In genomic region chr12:116202176-116202981, GRCm38 (mm10) we compare ENCODE assay signal across 8 mouse cellular contexts.
A peak's percentile ranks its signal among the peaks of the same experiment; 100 is the strongest.
DNase-seq lines count a peak whose midpoint lies in the region; ATAC-seq lines count a peak whose summit lies in the region.

No protein-coding gene starts in this region.

- H3K4me3 ChIP-seq in kidney, embryonic 16.5 days (ENCODE audit: low read length): no peak overlapping the region
- no peak overlapping the region for H3K4me3 ChIP-seq in liver, embryonic 11.5 days (ENCODE audit: low read depth, low read length)
- H3K4me3 ChIP-seq in neural tube, embryonic 11.5 days (ENCODE audit: low read depth, low read length): no peak overlapping the region

- peak; percentile 38 to 78 for DNase-seq in adrenal gland, adult (ENCODE audit: inconsistent age in 2 of 2, low spot score in 1 of 2)
- peak; percentile 84 for DNase-seq in embryo, embryonic 10 days (ENCODE audit: low spot score)
- DNase-seq in gastrocnemius, postnatal 14 days: peak; percentile 62
- DNase-seq in liver, embryonic 11.5 days (ENCODE audit: low spot score): peak; percentile 38
- DNase-seq in neural tube, embryonic 11.5 days (ENCODE audit: low spot score): peak; percentile 60
- DNase-seq in testis, postnatal 10 days (ENCODE audit: low spot score): peak; percentile 75

- H3K36me3 ChIP-seq in kidney, embryonic 16.5 days (ENCODE audit: insufficient read depth, low read length): no peaks in the 10 kb centered on the region
- H3K36me3 ChIP-seq in liver, embryonic 11.5 days (ENCODE audit: control insufficient read depth, insufficient read depth, low read length): no peaks in the 10 kb centered on the region
- no peaks in the 10 kb centered on the region for H3K36me3 ChIP-seq in neural tube, embryonic 11.5 days (ENCODE audit: control insufficient read depth, insufficient read depth, low read length)

- intact Hi-C loops in gastrocnemius, postnatal 14 days (cut with DNase I; ENCODE audit: low total_unique reads): no loop called here

- no peak overlapping the region for H3K27ac ChIP-seq in kidney, embryonic 16.5 days (ENCODE audit: low read length)
- no peak overlapping the region for H3K27ac ChIP-seq in liver, embryonic 11.5 days (ENCODE audit: low read depth, low read length)
- no peak overlapping the region for H3K27ac ChIP-seq in neural tube, embryonic 11.5 days (ENCODE audit: low read depth, low read length)

- H3K27me3 ChIP-seq in kidney, embryonic 16.5 days (ENCODE audit: insufficient read depth, low read length): no peaks in the 10 kb centered on the region
- no peaks in the 10 kb centered on the region for H3K27me3 ChIP-seq in liver, embryonic 11.5 days (replicated peaks; ENCODE audit: control insufficient read depth, insufficient read depth, low read length)
- H3K27me3 ChIP-seq in neural tube, embryonic 11.5 days (ENCODE audit: control insufficient read depth, insufficient read depth, low read length): no peaks in the 10 kb centered on the region

- no peaks in the 10 kb centered on the region for H3K4me1 ChIP-seq in kidney, embryonic 16.5 days (ENCODE audit: insufficient read depth, low read length)
- no peaks in the 10 kb centered on the region for H3K4me1 ChIP-seq in liver, embryonic 11.5 days (replicated peaks; ENCODE audit: control insufficient read depth, insufficient read depth, low read length)
- no peaks in the 10 kb centered on the region for H3K4me1 ChIP-seq in neural tube, embryonic 11.5 days (ENCODE audit: control insufficient read depth, insufficient read depth, low read length)

- no peaks in the 10 kb centered on the region for H3K9me3 ChIP-seq in kidney, embryonic 16.5 days (ENCODE audit: low read length)
- H3K9me3 ChIP-seq in liver, embryonic 11.5 days (ENCODE audit: control insufficient read depth, low read length): no peaks in the 10 kb centered on the region
- H3K9me3 ChIP-seq in neural tube, embryonic 11.5 days (ENCODE audit: control insufficient read depth, low read length): no peaks in the 10 kb centered on the region

- no peak overlapping the region for H3K9ac ChIP-seq in kidney, embryonic 16.5 days (replicated peaks; ENCODE audit: low read length)
- H3K9ac ChIP-seq in liver, embryonic 11.5 days (ENCODE audit: low read depth, low read length): no peak overlapping the region
- no peak overlapping the region for H3K9ac ChIP-seq in neural tube, embryonic 11.5 days (ENCODE audit: low read length)

- WGBS in kidney, embryonic 16.5 days: 40% methylated on average over 9 of the region's 9 CpGs
- WGBS in liver, embryonic 11.5 days: 33% methylated on average over 9 of the region's 9 CpGs
- WGBS in neural tube, embryonic 11.5 days: 40% methylated on average over 9 of the region's 9 CpGs

- H3K4me2 ChIP-seq in kidney, embryonic 16.5 days (replicated peaks; ENCODE audit: low read depth, low read length): no peak overlapping the region
- H3K4me2 ChIP-seq in liver, embryonic 11.5 days: no peak overlapping the region
- H3K4me2 ChIP-seq in neural tube, embryonic 11.5 days (ENCODE audit: low read depth): no peak overlapping the region

- ATAC-seq in CD4-positive, CD25-positive, alpha-beta regulatory T cell, adult 4 months: peak; percentile 81
- ATAC-seq in kidney, embryonic 16.5 days (ENCODE audit: low FRiP score, low TSS enrichment): peak; percentile 66; the same call in 1 of the 2 replicates
- peak; percentile 32; the same call in 1 of the 2 replicates for ATAC-seq in liver, embryonic 11.5 days (replicated peaks; ENCODE audit: low FRiP score)
- peak; percentile 71; the same call in 1 of the 2 replicates for ATAC-seq in neural tube, embryonic 11.5 days (ENCODE audit: insufficient read depth, low FRiP score, low TSS enrichment)
